Mouse (Mus musculus) retina, postnatal 7 days (tissue): Measurements from ENCODE around the gene Hax1.

Experiments
- DNase-seq: peaks from one replicate; pipeline ENCODE4 v3.0.0-alpha.2; 2012; ENCODE audit warnings: low read depth, low spot score

Hax1 gene

GRCm38 (mm10) chr3:89998612-89999054, at the start of gene Hax1:
Gene Hax1, minus strand, starts transcription at chr3:89998780.
- DNase-seq: peak; percentile 89

DNA sequence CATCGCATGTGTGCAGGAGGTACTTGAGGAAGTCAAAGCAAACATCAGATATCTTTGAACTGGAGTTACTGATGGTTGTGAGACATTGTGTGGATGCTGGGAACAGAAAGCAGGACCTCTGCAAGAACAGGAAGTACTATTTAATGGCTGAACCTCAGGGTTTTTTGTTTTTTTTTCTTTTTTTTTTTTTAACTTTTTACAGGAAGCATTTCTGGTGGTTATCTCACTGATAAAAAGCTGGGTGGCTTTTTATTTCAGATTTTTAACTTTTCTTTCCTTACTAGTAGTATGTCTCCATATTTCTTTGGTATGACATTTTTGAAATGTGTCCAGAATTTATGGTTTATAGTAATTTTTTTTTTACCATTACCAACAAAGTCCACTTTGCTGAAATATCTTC, 37.7 kb upstream of the Hax1 start:
- DNase-seq: no peak

DNA sequence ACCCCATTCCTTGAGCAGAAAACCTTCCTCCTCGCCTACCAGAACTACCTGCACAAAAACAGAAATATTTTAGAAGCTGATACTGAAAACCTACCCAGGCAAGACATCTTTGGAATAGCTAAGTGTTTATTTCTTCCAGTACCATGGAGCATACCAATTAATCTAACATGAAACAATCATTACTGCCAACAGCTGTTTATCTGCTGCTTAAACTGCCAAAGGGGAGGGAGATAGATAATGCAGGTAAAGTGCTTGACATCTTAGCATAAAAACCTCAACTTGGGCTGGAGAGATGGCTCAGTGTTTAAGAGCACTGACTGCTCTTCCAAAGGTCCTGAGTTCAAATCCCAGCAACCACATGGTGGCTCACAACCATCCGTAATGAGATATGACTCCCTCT, 36.1 kb upstream of the Hax1 start:
- no peak for DNase-seq

- no peak for DNase-seq
Measured at GRCm38 (mm10) chr3:90016626-90017025, 18.0 kb upstream of the Hax1 start.

- no peak for DNase-seq
Measured at GRCm38 (mm10) chr3:90010291-90010690, 11.7 kb upstream of the Hax1 start.

GRCm38 (mm10) chr3:90004091-90004796, 5.7 kb upstream of the Hax1 start:
- DNase-seq: no peak

DNA sequence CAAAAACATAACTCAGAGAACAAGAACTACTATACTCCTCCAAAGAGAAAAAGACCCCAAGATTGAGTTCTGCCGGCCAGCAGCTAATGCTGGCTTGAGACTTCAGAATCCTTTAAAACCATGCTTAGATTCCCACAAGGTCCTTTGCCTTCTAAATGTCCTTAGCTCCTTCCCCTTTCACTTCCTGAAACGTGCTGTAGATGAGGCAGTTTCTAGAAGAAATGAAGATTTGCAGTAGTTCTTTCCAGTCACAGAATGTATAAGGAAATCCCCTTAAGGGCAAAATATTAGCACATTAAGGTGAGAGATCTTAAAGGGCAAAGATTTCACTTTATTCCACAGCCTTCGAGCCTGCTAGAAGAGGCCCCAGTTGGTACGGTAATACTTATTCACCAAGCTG, 1.2 kb upstream of the Hax1 start:
- DNase-seq: no peak

- no peak for DNase-seq
Measured at GRCm38 (mm10) chr3:89999090-89999489, 510 bp upstream of the Hax1 start.

- DNase-seq: peak; percentile 24
Measured at GRCm38 (mm10) chr3:89997791-89998495, 637 bp downstream of the Hax1 start.

- no peak for DNase-seq
Measured at GRCm38 (mm10) chr3:89994807-89995515, 3.6 kb downstream of the Hax1 start.

DNA sequence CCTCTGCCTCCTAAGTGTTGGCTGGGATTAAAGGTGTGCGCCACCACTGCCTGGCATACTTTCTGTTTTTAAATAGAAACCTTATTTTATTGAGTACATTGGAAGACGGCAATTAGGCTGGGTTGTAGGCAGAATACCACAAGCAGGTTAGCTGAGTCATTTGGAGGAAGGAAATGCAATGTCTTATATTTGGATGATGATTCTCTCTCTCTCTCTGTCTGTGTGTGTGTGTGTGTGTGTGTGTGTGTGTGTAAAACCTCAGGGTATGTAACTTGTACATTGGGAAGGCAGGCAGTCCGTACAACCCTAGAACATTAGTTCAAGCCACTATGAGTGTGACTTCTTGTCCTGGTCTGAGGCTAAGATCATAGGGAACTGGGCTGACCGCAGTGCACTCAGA, 10.8 kb downstream of the Hax1 start:
- DNase-seq: no peak

GRCm38 (mm10) chr3:89987211-89987610, 11.4 kb downstream of the Hax1 start:
- DNase-seq: no peak

GRCm38 (mm10) chr3:89982426-89982825, 16.2 kb downstream of the Hax1 start:
- no peak for DNase-seq

DNA sequence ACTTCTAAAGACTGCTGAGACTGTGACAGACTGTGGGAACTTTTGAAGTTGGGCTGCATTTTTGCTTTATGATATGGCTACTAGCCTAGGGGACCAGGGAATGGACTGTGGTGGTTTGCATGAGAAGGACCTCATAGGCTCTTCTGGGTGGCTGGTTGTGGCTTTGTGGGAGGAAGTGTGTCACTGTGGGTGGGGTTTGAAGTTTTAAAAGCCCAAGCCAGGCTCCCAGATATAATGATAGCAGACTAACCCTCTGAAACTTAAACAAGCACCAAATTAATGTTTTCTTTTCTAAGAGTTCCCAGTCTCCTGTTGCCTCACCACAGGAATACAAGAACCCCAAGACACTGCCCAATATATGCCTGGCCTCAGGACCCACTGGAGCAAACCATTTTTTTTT, 21.7 kb downstream of the Hax1 start:
- DNase-seq: no peak

DNA sequence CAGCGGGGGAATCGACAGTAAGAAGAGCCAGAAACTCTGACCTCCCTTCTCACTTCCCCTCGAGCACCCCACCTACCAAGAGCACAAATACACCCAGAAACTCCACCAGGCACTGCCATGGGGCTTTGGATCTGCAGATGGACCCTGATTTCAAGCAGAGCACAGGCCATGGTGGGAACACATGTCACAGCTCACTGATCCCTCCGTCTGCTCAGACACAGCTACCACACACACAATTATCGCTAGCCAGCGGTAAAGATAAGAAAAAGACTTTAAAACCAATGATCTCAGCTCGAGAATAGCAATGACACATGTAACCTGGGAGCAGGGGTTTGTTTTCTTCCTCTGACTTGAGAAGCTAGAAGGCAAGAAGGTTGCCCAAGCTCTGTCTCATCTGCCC, 30.1 kb downstream of the Hax1 start:
- no peak for DNase-seq

DNA sequence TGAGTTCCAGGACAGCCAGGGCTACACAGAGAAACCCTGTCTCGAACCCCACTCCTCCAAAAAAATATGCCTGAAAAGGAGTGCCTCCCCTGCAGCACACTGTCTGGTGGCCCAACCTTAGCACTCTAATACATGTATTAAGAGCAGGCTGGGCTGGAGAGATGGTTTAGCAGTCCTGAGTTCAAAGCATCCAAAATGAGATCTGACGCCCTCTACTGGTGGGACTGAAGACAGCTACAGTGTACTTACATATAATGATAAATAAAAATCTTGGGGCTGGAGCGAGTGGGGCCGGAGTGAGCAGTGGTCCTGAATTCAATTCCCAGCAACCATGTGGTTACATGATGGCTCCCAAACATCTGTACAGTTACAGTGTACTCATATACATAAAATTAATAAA, 31.6 kb downstream of the Hax1 start:
- no peak for DNase-seq

DNA sequence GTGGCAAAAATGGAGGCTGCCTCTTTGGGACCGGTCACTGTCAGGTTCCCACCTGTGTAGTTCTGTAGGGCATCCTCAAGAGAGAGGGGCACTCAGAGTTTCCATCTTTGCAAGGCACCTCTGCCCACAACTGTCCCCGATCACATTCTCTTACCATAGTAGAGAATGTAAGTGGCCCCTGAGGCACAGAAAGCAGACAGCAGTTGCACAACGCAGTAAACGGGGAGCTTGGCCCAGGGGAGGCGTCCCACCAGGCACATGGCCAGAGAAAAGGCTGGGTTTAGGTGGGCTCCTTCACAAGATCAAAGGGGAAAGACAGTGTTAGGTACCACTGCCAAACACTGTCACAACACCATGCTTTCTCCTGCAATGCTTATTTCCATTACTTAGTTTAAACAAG, 32.6 kb downstream of the Hax1 start:
- no peak for DNase-seq

GRCm38 (mm10) chr3:89965557-89965956, 33.0 kb downstream of the Hax1 start:
- no peak for DNase-seq

GRCm38 (mm10) chr3:89963926-89964739, 34.4 kb downstream of the Hax1 start:
- peak; percentile 52 for DNase-seq

GRCm38 (mm10) chr3:89963221-89963763, 35.3 kb downstream of the Hax1 start, which contains the start of gene Atp8b2:
Gene Atp8b2, minus strand, starts transcription at chr3:89963508.
- DNase-seq: peak; percentile 38

- no peak for DNase-seq
Measured at GRCm38 (mm10) chr3:89962751-89963220, 35.8 kb downstream of the Hax1 start.
